Mouse (Mus musculus) MEL (cell line): ENCODE results near the gene Arcn1. TPM values are rescaled to one million over a fixed set of nuclear protein-coding genes. Genes with fewer than 3 reads are reported as not detected.
A peak's percentile ranks its signal among the peaks of the same experiment; 100 is the strongest.

Experiments
- DNase-seq: peaks from one replicate; pipeline ENCODE4 v3.0.0; 2011; ENCODE audit warnings: low read depth, low spot score
- H3K27ac ChIP-seq: 2 replicates; pipeline ENCODE4 v1.5.1; 2012; ENCODE audit warnings: low read depth, mild to moderate bottlenecking, control low read depth, low read length, moderate library complexity; ENCODE audit not compliant: control insufficient read depth
- H3K27me3 ChIP-seq, 2 experiments: fragments of 150-350 bp in 1 of 2; sonication (generic) in 1 of 2; 2 replicates each; pipeline ENCODE4 v1.6.1; 2012; ENCODE audit warnings: low read length in 2 of 2, mild to moderate bottlenecking in 2 of 2, improper control_type of control experiment in 1 of 2, moderate library complexity in 1 of 2; ENCODE audit not compliant: insufficient read depth in 2 of 2, control insufficient read depth in 1 of 2
- H3K36me3 ChIP-seq, 2 experiments: 2 replicates each; pipeline ENCODE4 v1.6.1; 2012 to 2014; ENCODE audit warnings: low read length in 2 of 2, improper control_type of control experiment in 1 of 2, inconsistent platforms in 1 of 2, mild to moderate bottlenecking in 1 of 2; ENCODE audit not compliant: insufficient read depth in 2 of 2, control insufficient read depth in 1 of 2
- H3K4me1 ChIP-seq, 2 experiments: fragments of 150-350 bp in 1 of 2; sonication (generic) in 1 of 2; 2 replicates each; pipeline ENCODE4 v1.6.1; 2012; ENCODE audit warnings: low read length in 2 of 2, improper control_type of control experiment in 1 of 2, mild to moderate bottlenecking in 1 of 2; ENCODE audit not compliant: insufficient read depth in 2 of 2, control insufficient read depth in 1 of 2
- H3K4me3 ChIP-seq, 2 experiments: fragments of 150-350 bp in 1 of 2; sonication (generic) in 1 of 2; 2 replicates each; pipeline ENCODE4 v1.5.1; 2012; ENCODE audit warnings: low read depth in 2 of 2, low read length in 2 of 2, mild to moderate bottlenecking in 2 of 2, moderate library complexity in 2 of 2, control low read depth in 1 of 2, improper control_type of control experiment in 1 of 2; ENCODE audit not compliant: control insufficient read depth in 1 of 2, insufficient read depth in 1 of 2
- H3K79me2 ChIP-seq: 2 replicates; pipeline ENCODE4 v1.6.1; 2012; ENCODE audit warnings: mild to moderate bottlenecking, low read length, moderate library complexity; ENCODE audit not compliant: control insufficient read depth, poor library complexity, insufficient read depth
- H3K9ac ChIP-seq: 2 replicates; pipeline ENCODE4 v1.6.1; 2012; ENCODE audit warnings: low read depth, mild to moderate bottlenecking, control low read depth, low read length, moderate library complexity; ENCODE audit not compliant: control insufficient read depth, poor library complexity, severe bottlenecking
- H3K9me3 ChIP-seq: fragments of 150-350 bp; sonication (generic); replicated peaks from 2 replicates; pipeline ENCODE4 v1.6.1; 2012; ENCODE audit warnings: mild to moderate bottlenecking, low read length, improper control_type of control experiment, moderate library complexity; ENCODE audit not compliant: insufficient read depth
- BHLHE40 ChIP-seq: IDR thresholded peaks from 2 replicates; pipeline ENCODE4 v1.6.1; 2012; ENCODE audit warnings: low read depth, mild to moderate bottlenecking, inconsistent platforms, low read length, improper control_type of control experiment, borderline replicate concordance
- CTCF ChIP-seq, 3 experiments: IDR thresholded peaks in 2 of 3; conservative IDR thresholded peaks in 1 of 3; 2 replicates each; pipeline ENCODE4 v1.5.1; 2011 to 2012; ENCODE audit warnings: low read length in 3 of 3, low read depth in 2 of 3, mild to moderate bottlenecking in 2 of 3, improper control_type of control experiment in 1 of 3, inconsistent platforms in 1 of 3, mixed read lengths in 1 of 3, moderate library complexity in 1 of 3; ENCODE audit not compliant: control insufficient read depth in 1 of 3, insufficient read depth in 1 of 3, poor library complexity in 1 of 3, severe bottlenecking in 1 of 3
- ELF1 ChIP-seq: IDR thresholded peaks from 2 replicates; pipeline ENCODE4 v1.6.1; 2014; ENCODE audit warnings: low read depth, mild to moderate bottlenecking, inconsistent platforms, low read length, improper control_type of control experiment, moderate library complexity
- EP300 ChIP-seq, 2 experiments: IDR thresholded peaks; 2 replicates each; pipeline ENCODE4 v1.6.1; 2011; ENCODE audit warnings: improper control_type of control experiment in 2 of 2, low read length in 2 of 2, low read depth in 1 of 2, mild to moderate bottlenecking in 1 of 2
- ETS1 ChIP-seq: IDR thresholded peaks from 2 replicates; pipeline ENCODE4 v1.6.1; 2012; ENCODE audit warnings: low read depth, mild to moderate bottlenecking, inconsistent platforms, low read length, improper control_type of control experiment, moderate library complexity
- GABPA ChIP-seq: IDR thresholded peaks from 2 replicates; pipeline ENCODE4 v1.6.1; 2012; ENCODE audit warnings: low read depth, mild to moderate bottlenecking, inconsistent platforms, low read length, improper control_type of control experiment, moderate library complexity
- GATA1 ChIP-seq: IDR thresholded peaks from 2 replicates; pipeline ENCODE4 v1.6.1; 2011; ENCODE audit warnings: low read depth, low read length, improper control_type of control experiment
- HCFC1 ChIP-seq: IDR thresholded peaks from 2 replicates; pipeline ENCODE4 v1.6.1; 2012; ENCODE audit warnings: low read depth, mild to moderate bottlenecking, inconsistent platforms, low read length, improper control_type of control experiment, moderate library complexity
- JUND ChIP-seq: IDR thresholded peaks from 2 replicates; pipeline ENCODE4 v1.6.1; 2011; ENCODE audit warnings: low read depth, mild to moderate bottlenecking, improper control_type of control experiment, low read length
- KAT2A ChIP-seq: conservative IDR thresholded peaks from 2 replicates; pipeline ENCODE4 v1.6.1; 2012; ENCODE audit warnings: low read depth, low read length, improper control_type of control experiment, inconsistent platforms
- MAX ChIP-seq: IDR thresholded peaks from 2 replicates; pipeline ENCODE4 v1.6.1; 2011; ENCODE audit warnings: low read length, improper control_type of control experiment
- MAZ ChIP-seq: IDR thresholded peaks from 2 replicates; pipeline ENCODE4 v1.6.1; 2012; ENCODE audit warnings: low read depth, mild to moderate bottlenecking, inconsistent platforms, low read length, improper control_type of control experiment
- MEF2A ChIP-seq: IDR thresholded peaks from 2 replicates; pipeline ENCODE4 v1.6.1; 2014; ENCODE audit warnings: low read depth, mild to moderate bottlenecking, inconsistent platforms, low read length, improper control_type of control experiment; ENCODE audit not compliant: poor library complexity, insufficient replicate concordance, severe bottlenecking; ENCODE audit errors: extremely low read depth
- MXI1 ChIP-seq: IDR thresholded peaks from 2 replicates; pipeline ENCODE4 v1.6.1; 2011; ENCODE audit warnings: mild to moderate bottlenecking, low read depth, low read length, improper control_type of control experiment
- MYB ChIP-seq: IDR thresholded peaks from 2 replicates; pipeline ENCODE4 v1.6.1; 2011; ENCODE audit warnings: mild to moderate bottlenecking, low read depth, low read length, improper control_type of control experiment
- MYC ChIP-seq: IDR thresholded peaks from 2 replicates; pipeline ENCODE4 v1.6.1; 2011; ENCODE audit warnings: low read depth, mild to moderate bottlenecking, low read length, improper control_type of control experiment, moderate library complexity
- NELFE ChIP-seq: IDR thresholded peaks from 2 replicates; pipeline ENCODE4 v1.6.1; 2011; ENCODE audit warnings: low read depth, low read length, improper control_type of control experiment
- NRF1 ChIP-seq: IDR thresholded peaks from 2 replicates; pipeline ENCODE4 v1.6.1; 2014; ENCODE audit warnings: low read depth, mild to moderate bottlenecking, inconsistent platforms, low read length, improper control_type of control experiment, moderate library complexity; ENCODE audit not compliant: poor library complexity, insufficient read depth, severe bottlenecking
- POLR2A ChIP-seq, 2 experiments: IDR thresholded peaks; 2 replicates each; pipeline ENCODE4 v1.6.1; 2011 to 2012; ENCODE audit warnings: low read length in 2 of 2, mild to moderate bottlenecking in 2 of 2, control low read depth in 1 of 2, improper control_type of control experiment in 1 of 2, low read depth in 1 of 2, moderate library complexity in 1 of 2; ENCODE audit not compliant: control insufficient read depth in 1 of 2, insufficient read depth in 1 of 2, poor library complexity in 1 of 2
- RAD21 ChIP-seq: IDR thresholded peaks from 2 replicates; pipeline ENCODE4 v1.6.1; 2011; ENCODE audit warnings: mild to moderate bottlenecking, low read depth, low read length, improper control_type of control experiment
- RCOR1 ChIP-seq: IDR thresholded peaks from 2 replicates; pipeline ENCODE4 v1.6.1; 2012; ENCODE audit warnings: low read depth, mild to moderate bottlenecking, inconsistent platforms, low read length, improper control_type of control experiment
- SIN3A ChIP-seq: IDR thresholded peaks from 2 replicates; pipeline ENCODE4 v1.6.1; 2012; ENCODE audit warnings: low read length, improper control_type of control experiment, inconsistent platforms
- SMC3 ChIP-seq: IDR thresholded peaks from 2 replicates; pipeline ENCODE4 v1.6.1; 2011; ENCODE audit warnings: low read depth, low read length, improper control_type of control experiment
- TBP ChIP-seq: IDR thresholded peaks from 2 replicates; pipeline ENCODE4 v1.8.0; 2011; ENCODE audit warnings: low read depth, low read length, improper control_type of control experiment
- UBTF ChIP-seq: IDR thresholded peaks from 2 replicates; pipeline ENCODE4 v1.6.1; 2012; ENCODE audit warnings: low read depth, mild to moderate bottlenecking, inconsistent platforms, low read length, improper control_type of control experiment, moderate library complexity, borderline replicate concordance; ENCODE audit not compliant: insufficient read depth
- USF1 ChIP-seq: IDR thresholded peaks from 2 replicates; pipeline ENCODE4 v1.6.1; 2014; ENCODE audit warnings: low read depth, mild to moderate bottlenecking, inconsistent platforms, low read length, improper control_type of control experiment, moderate library complexity
- ZKSCAN1 ChIP-seq: IDR thresholded peaks from 2 replicates; pipeline ENCODE4 v1.6.1; 2012; ENCODE audit warnings: low read depth, mild to moderate bottlenecking, inconsistent platforms, low read length, improper control_type of control experiment, moderate library complexity
- ZMIZ1 ChIP-seq: IDR thresholded peaks from 2 replicates; pipeline ENCODE4 v1.6.1; 2012; ENCODE audit warnings: low read depth, mild to moderate bottlenecking, inconsistent platforms, low read length, improper control_type of control experiment, moderate library complexity
- ZNF384 ChIP-seq: IDR thresholded peaks from 2 replicates; pipeline ENCODE4 v1.6.1; 2012; ENCODE audit warnings: low read depth, mild to moderate bottlenecking, inconsistent platforms, low read length, improper control_type of control experiment
- polyA plus RNA-seq, 2 experiments: library from polyadenylated mRNA; stranded (reverse) in 1 of 2; unstranded in 1 of 2; fragments of >175 nt in 1 of 2; fragments of >200 nt in 1 of 2; gene quantifications; 2 replicates each; pipeline versions ENCODE4 v1.2.1 to v1.2.4; 2012; ENCODE audit warnings: low replicate concordance in 2 of 2, low read depth in 1 of 2; ENCODE audit not compliant: insufficient read length in 2 of 2, insufficient read depth in 1 of 2, missing spikeins in 1 of 2
- total RNA-seq: library from RNA; depleted of rRNA; stranded (reverse); fragments of 300-350 nt; gene quantifications from 2 replicates; pipeline ENCODE4 v1.2.3, GENCODE M21; 2012

Arcn1 gene
- total and polyA plus RNA-seq, 3 experiments: 118 to 273 (median 145) TPM

DNA sequence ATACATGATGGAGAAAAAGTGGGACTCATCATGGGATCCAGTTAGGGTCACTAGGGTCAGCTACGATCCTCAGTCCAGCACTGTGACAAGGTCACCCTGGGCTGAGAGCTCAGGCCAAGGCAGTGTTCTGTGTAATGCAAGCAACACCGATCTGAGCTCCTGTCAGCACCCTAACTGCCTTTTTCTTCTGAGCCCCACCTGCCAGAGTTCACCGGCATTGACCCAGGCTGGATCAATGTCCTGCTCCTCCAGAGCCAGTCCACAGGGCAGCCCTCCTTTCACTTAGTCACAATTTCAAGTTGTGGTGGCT, 45.8 kb downstream of the Arcn1 start:
- no peak for DNase-seq
- Histone ChIP-seq H3K36me3 (peaks cover 0 to 26% of the 10 kb centered on the region in 2 experiments; a peak in 2 of 4 replicates), H3K27me3 (no peaks in the 10 kb centered on the region), H3K27ac (no peak overlapping the region), H3K4me3 (no peak overlapping the region), H3K9ac (no peak overlapping the region; the same call in 1 of the 2 replicates), H3K79me2 (no peaks in the 10 kb centered on the region; the same call in 1 of the 2 replicates), H3K4me1 (peaks cover 28 to 45% of the 10 kb centered on the region in 2 experiments), H3K9me3 (no peaks in the 10 kb centered on the region)
- TF ChIP-seq GATA1 (no peak), TBP (no peak), NRF1 (no peak), ZNF384 (no peak), SMC3 (no peak), UBTF (no peak), USF1 (no peak), ZMIZ1 (no peak), RCOR1 (no peak), ZKSCAN1 (no peak), GABPA (no peak), MAX (no peak), KAT2A (no peak), RAD21 (no peak), JUND (no peak), ETS1 (no peak), EP300 (IDR thresholded peaks at IDR 0.05; ENCODE audit: low read depth in 1 of 2, low read length in 2 of 2) (no peak), MAZ (no peak)

DNA sequence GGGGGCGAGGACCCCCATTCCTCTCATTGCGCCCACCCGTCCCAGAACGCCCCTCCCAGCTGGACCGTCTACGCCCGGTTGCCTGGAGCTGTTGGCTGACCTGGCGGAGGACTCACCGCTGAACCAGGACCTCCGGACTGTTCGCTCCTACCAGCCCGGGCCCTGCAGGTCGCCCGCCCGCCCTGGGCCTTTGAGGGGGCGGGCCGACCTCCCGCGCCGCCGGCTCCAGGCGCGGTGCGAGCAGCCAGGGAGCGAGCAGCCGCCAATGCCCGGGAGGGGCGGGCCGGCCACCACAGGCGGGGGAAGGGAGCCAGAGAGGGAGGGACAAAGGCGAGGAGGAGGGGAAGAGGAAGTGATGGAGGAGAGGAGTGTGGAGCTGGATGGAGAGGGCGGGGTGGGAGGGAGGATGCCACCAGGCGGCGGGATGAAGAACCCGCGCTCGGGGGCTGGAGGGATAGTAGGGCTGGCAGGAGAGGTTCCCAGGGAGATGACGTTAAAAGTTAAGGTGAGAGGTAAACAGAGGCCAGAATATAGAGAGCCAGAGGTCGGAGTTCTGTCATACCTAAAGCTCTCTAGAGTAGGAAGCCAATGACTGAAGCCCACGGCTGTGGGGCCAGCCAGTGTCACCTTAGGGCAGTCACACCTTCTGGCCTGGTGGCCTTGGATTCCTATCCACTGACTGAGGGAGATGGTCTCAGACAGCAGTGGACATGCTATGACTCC, 46.3 kb downstream of the Arcn1 start:
- Histone ChIP-seq H3K79me2 (no peaks in the 10 kb centered on the region; the same call in 1 of the 2 replicates), H3K36me3 (peaks cover 0 to 31% of the 10 kb centered on the region in 2 experiments; a peak in 2 of 4 replicates), H3K27ac (no peak overlapping the region), H3K9ac (peak overlapping the region; percentile 74), H3K27me3 (no peaks in the 10 kb centered on the region), H3K9me3 (no peaks in the 10 kb centered on the region), H3K4me1 (peaks cover 32 to 50% of the 10 kb centered on the region in 2 experiments), H3K4me3 (peak overlapping the region; percentile 67 to 76)
- peak; percentile 91 for DNase-seq
- TF ChIP-seq HCFC1 (peak; percentile 68), MAX (no peak), CTCF (IDR thresholded peaks at IDR 0.05 in 2 of 3, conservative IDR thresholded peaks at IDR 0.05 in 1 of 3; ENCODE audit: control insufficient read depth in 1 of 3, insufficient read depth in 1 of 3, low read depth in 2 of 3, low read length in 3 of 3, poor library complexity in 1 of 3, severe bottlenecking in 1 of 3) (peak; percentile 6 to 67 (median 31); a peak in 4 of 6 replicates), EP300 (IDR thresholded peaks at IDR 0.05; ENCODE audit: low read depth in 1 of 2, low read length in 2 of 2) (no peak), ZNF384 (no peak), KAT2A (no peak), ELF1 (0 out of 2 replicates have a peak, but pooled peaks have one; percentile 21), POLR2A (IDR thresholded peaks at IDR 0.05; ENCODE audit: control insufficient read depth in 1 of 2, insufficient read depth in 1 of 2, low read depth in 1 of 2, low read length in 2 of 2, poor library complexity in 1 of 2) (peak in 1 of 2 experiments; percentile 51; a peak in 1 of 4 replicates), MYC (no peak), NELFE (peak; percentile 56), GABPA (no peak), RAD21 (no peak), JUND (no peak), ETS1 (no peak), BHLHE40 (no peak), MYB (no peak), USF1 (no peak), SIN3A (peak; percentile 70; the same call in 1 of the 2 replicates), MXI1 (no peak; the same call in none of the 2 replicates), MEF2A (no peak), ZKSCAN1 (no peak)
